Comparison of ENCODE assay signal across 8 mouse cellular contexts in the genomic region with DNA sequence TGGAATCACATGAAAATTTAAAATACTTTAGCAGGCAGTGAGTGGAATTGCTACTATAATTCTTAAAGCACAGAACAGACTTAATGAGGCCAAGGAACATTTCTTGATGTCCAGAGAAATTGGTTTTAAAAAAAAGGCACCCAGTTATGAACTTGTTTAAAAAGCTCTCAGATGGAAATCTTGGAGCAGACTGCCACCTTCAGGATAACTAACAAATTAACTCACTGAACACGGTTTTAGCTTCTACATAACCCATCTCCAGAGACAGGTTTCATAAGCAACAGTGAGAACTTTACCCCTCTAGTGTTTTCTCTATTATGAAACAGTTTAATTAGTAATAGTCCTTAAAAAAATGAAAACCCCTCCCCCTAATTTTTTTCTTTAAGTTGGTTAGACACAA. TPM values are rescaled to one million over a fixed set of nuclear protein-coding genes. Genes with fewer than 3 reads are reported as not detected.
A peak's percentile ranks its signal among the peaks of the same experiment; 100 is the strongest.
DNase-seq lines count a peak whose midpoint lies in the region; ATAC-seq and TF ChIP-seq lines count a peak whose summit lies in the region.

No protein-coding gene starts in this region.

- H3K9me3 ChIP-seq in CH12.LX (replicated peaks; ENCODE audit: low read length) = no peaks in the 10 kb centered on the region
- no peaks in the 10 kb centered on the region for H3K9me3 ChIP-seq in liver, embryonic 14.5 days (ENCODE audit: control insufficient read depth, low read length)

- H3K4me3 ChIP-seq in CH12.LX (replicated peaks in 1 of 3; ENCODE audit: low read depth in 2 of 3, low read length in 2 of 3, poor library complexity in 1 of 3) = no peak overlapping the region
- H3K4me3 ChIP-seq in cerebellum, adult 2 months (replicated peaks; ENCODE audit: insufficient read depth, low read depth, low read length) = no peak overlapping the region
- H3K4me3 ChIP-seq in liver, embryonic 14.5 days (ENCODE audit: insufficient read depth in 1 of 2, low read depth in 2 of 2, low read length in 2 of 2) = no peak overlapping the region

- peak; percentile 96 for TF ChIP-seq RAD21 in CH12.LX (IDR thresholded peaks at IDR 0.05; ENCODE audit: low read depth, low read length)

- peak; percentile 13 to 24 for DNase-seq in heart, adult 9 months (ENCODE audit: low spot score in 2 of 2)
- no peak for DNase-seq in heart, adult 11 months
- peak; percentile 76 for DNase-seq in CH12.LX (ENCODE audit: extremely low read depth)
- peak in 1 of 2 experiments; percentile 66 for DNase-seq in cerebellum, adult 2 months
- peak; percentile 45 to 67 for DNase-seq in heart, postnatal 10 days
- DNase-seq in liver, embryonic 14.5 days (ENCODE audit: low read depth in 3 of 3, low spot score in 3 of 3) = peak; percentile 17 to 46 (median 19)
- DNase-seq in retina, embryonic 14.5 days (ENCODE audit: low spot score) = peak; percentile 86
- DNase-seq in gastrocnemius, postnatal 4 days (ENCODE audit: low spot score in 2 of 2) = no peak

- peaks cover 7 to 16% of the 10 kb centered on the region in 2 experiments for H3K36me3 ChIP-seq in CH12.LX (replicated peaks in 1 of 2; ENCODE audit: control insufficient read depth in 1 of 2, insufficient read depth in 1 of 2, low read length in 1 of 2)
- H3K36me3 ChIP-seq in liver, embryonic 14.5 days (replicated peaks; ENCODE audit: control insufficient read depth, insufficient read depth, low read depth) = peaks cover 3% of the 10 kb centered on the region

- intact Hi-C loops in heart, postnatal 10 days (cut with DNase I) = loop anchor here (1.0 to 5.0 kb wide), 3 partner anchors 176 to 1450 kb away; a partner anchor contains a TSS

- no peaks in the 10 kb centered on the region for H3K4me1 ChIP-seq in CH12.LX (ENCODE audit: control insufficient read depth in 1 of 2, insufficient read depth in 2 of 2)
- no peaks in the 10 kb centered on the region for H3K4me1 ChIP-seq in cerebellum, adult 2 months (ENCODE audit: control insufficient read depth, insufficient read depth, low read length)
- H3K4me1 ChIP-seq in liver, embryonic 14.5 days (replicated peaks; ENCODE audit: control insufficient read depth in 2 of 2, insufficient read depth in 2 of 2, low read length in 1 of 2) = peaks cover 0 to 3% of the 10 kb centered on the region in 2 experiments; a peak in 1 of 4 replicates

- peak in 1 of 2 experiments; percentile 91; a peak in 3 of 4 replicates for TF ChIP-seq CTCF in CH12.LX (conservative IDR thresholded peaks at IDR 0.05 in 1 of 2, IDR thresholded peaks at IDR 0.05 in 1 of 2; ENCODE audit: low read depth in 2 of 2, low read length in 2 of 2)
- peak; percentile 47; the same call in 1 of the 2 replicates for TF ChIP-seq CTCF in cerebellum, adult 2 months (IDR thresholded peaks at IDR 0.05; ENCODE audit: borderline replicate concordance, insufficient read depth, low read depth, low read length)
- peak; percentile 40; the same call in 1 of the 2 replicates for TF ChIP-seq CTCF in liver, embryonic 14.5 days (IDR thresholded peaks at IDR 0.05; ENCODE audit: low read depth)

- dilution Hi-C loops in CH12.LX (cut with MboI; ENCODE audit: extremely low pct_ligation_motif_present, extremely low pct_unique_long_range_greater_than_20kb, low sequenced_read_pairs) = no loop called here

- H3K27me3 ChIP-seq in CH12.LX (replicated peaks) = no peaks in the 10 kb centered on the region
- no peaks in the 10 kb centered on the region for H3K27me3 ChIP-seq in cerebellum, adult 2 months (ENCODE audit: control insufficient read depth, insufficient read depth, low read length)
- no peaks in the 10 kb centered on the region for H3K27me3 ChIP-seq in liver, embryonic 14.5 days (ENCODE audit: control insufficient read depth, insufficient read depth, low read length)

- in situ Hi-C loops in CH12.LX (cut with MboI; ENCODE audit: low pct_ligation_motif_present, low pct_unique_long_range_greater_than_20kb, low sequenced_read_pairs) = loop anchor here (5.0 kb wide), 1 partner anchor 180 kb away; no protein-coding TSS in a partner anchor

- TF ChIP-seq EP300 in CH12.LX (IDR thresholded peaks at IDR 0.05; ENCODE audit: low read length) = no peak
- no peak for TF ChIP-seq EP300 in liver, embryonic 14.5 days (IDR thresholded peaks at IDR 0.05; ENCODE audit: low read depth)

- no peak for ATAC-seq in liver, embryonic 14.5 days (ENCODE audit: insufficient read depth)

- H3K9ac ChIP-seq in CH12.LX (ENCODE audit: insufficient read depth, low read depth) = no peak overlapping the region; the same call in 1 of the 2 replicates
- no peak overlapping the region for H3K9ac ChIP-seq in liver, embryonic 14.5 days (replicated peaks)

- H3K27ac ChIP-seq in CH12.LX (ENCODE audit: insufficient read depth, low read depth) = no peak overlapping the region
- no peak overlapping the region for H3K27ac ChIP-seq in cerebellum, adult 2 months (ENCODE audit: insufficient read depth, low read length)
- no peak overlapping the region for H3K27ac ChIP-seq in liver, embryonic 14.5 days

- WGBS in cerebellum, adult 2 months = 2% methylated on average over 1 of the region's 1 CpGs
- 0% methylated on average over 1 of the region's 1 CpGs for WGBS in liver, embryonic 14.5 days (ENCODE audit: insufficient replicate concordance)

- peaks cover 11% of the 10 kb centered on the region for H3K79me2 ChIP-seq in CH12.LX (replicated peaks; ENCODE audit: control insufficient read depth, extremely low read depth, insufficient read depth, poor library complexity, severe bottlenecking)

- no peak for TF ChIP-seq POLR2A in CH12.LX (IDR thresholded peaks at IDR 0.05; ENCODE audit: low read depth, low read length)
- no peak for TF ChIP-seq POLR2A in cerebellum, adult 2 months (IDR thresholded peaks at IDR 0.05; ENCODE audit: borderline replicate concordance, insufficient read depth, low read length)

- H3K4me2 ChIP-seq in CH12.LX (ENCODE audit: insufficient read depth, low read depth, poor library complexity, severe bottlenecking) = no peak overlapping the region; the same call in 1 of the 2 replicates
- H3K4me2 ChIP-seq in liver, embryonic 14.5 days (ENCODE audit: low read depth) = peak overlapping the region; percentile 80

TF ChIP-seq in CH12.LX, 34 proteins besides CTCF, POLR2A, EP300 and RAD21:
- TF ChIP-seq MYC (IDR thresholded peaks at IDR 0.05; ENCODE audit: low read depth, low read length) (no peak), PAX5 (IDR thresholded peaks at IDR 0.05; ENCODE audit: low read length) (no peak), USF1 (IDR thresholded peaks at IDR 0.05; ENCODE audit: low read depth, low read length) (no peak), RCOR1 (conservative IDR thresholded peaks at IDR 0.05; ENCODE audit: low read depth, low read length) (no peak), MAX (IDR thresholded peaks at IDR 0.05; ENCODE audit: low read length) (no peak), KAT2A (IDR thresholded peaks at IDR 0.05; ENCODE audit: insufficient replicate concordance, low read length) (no peak), NELFE (IDR thresholded peaks at IDR 0.05; ENCODE audit: low read depth, low read length) (no peak), MEF2A (IDR thresholded peaks at IDR 0.05; ENCODE audit: borderline replicate concordance, low read depth, low read length) (no peak), E2F4 (IDR thresholded peaks at IDR 0.05; ENCODE audit: insufficient replicate concordance, low read depth, low read length) (no peak), USF2 (conservative IDR thresholded peaks at IDR 0.05; ENCODE audit: low read depth, low read length) (no peak), ZNF384 (IDR thresholded peaks at IDR 0.05; ENCODE audit: low read depth, low read length) (peak; percentile 81), POLR2AphosphoS2 (IDR thresholded peaks at IDR 0.05; ENCODE audit: low read depth, low read length) (no peak), GABPA (IDR thresholded peaks at IDR 0.05; ENCODE audit: insufficient replicate concordance, low read depth, low read length) (no peak), MAFK (IDR thresholded peaks at IDR 0.05; ENCODE audit: insufficient replicate concordance, low read length) (no peak), ZC3H11A (IDR thresholded peaks at IDR 0.05; ENCODE audit: low read depth, low read length) (peak; percentile 84; the same call in 1 of the 2 replicates), TBP (conservative IDR thresholded peaks at IDR 0.05; ENCODE audit: low read depth, low read length) (no peak), CHD1 (IDR thresholded peaks at IDR 0.05; ENCODE audit: low read depth, low read length) (no peak), SMC3 (IDR thresholded peaks at IDR 0.05; ENCODE audit: low read depth, low read length) (peak; percentile 91), ZKSCAN1 (IDR thresholded peaks at IDR 0.05; ENCODE audit: borderline replicate concordance, low read depth, low read length) (no peak), ELF1 (IDR thresholded peaks at IDR 0.05; ENCODE audit: low read depth, low read length) (no peak), MAZ (IDR thresholded peaks at IDR 0.05; ENCODE audit: low read depth, low read length) (no peak), SIN3A (IDR thresholded peaks at IDR 0.05; ENCODE audit: low read length) (no peak), JUND (conservative IDR thresholded peaks at IDR 0.05; ENCODE audit: low read depth, low read length) (no peak), BHLHE40 (IDR thresholded peaks at IDR 0.05; ENCODE audit: low read depth, low read length) (no peak)

RNA-seq across cellular contexts. Expression of a gene that starts 1.1 kb away (rescaled TPM):
- total RNA-seq in CH12.LX (2012; rRNA removed) (13.9 and 24.0 TPM in 2 replicates), CH12.LX (2014; rRNA removed) (46.2 and 56.2 TPM in 2 replicates)
- polyA plus RNA-seq in CH12.LX (2012; ENCODE audit: insufficient read length, low read depth) = 53.1 and 54.1 TPM in 2 replicates
- 17.4 and 19.7 TPM in 2 replicates for polyA plus RNA-seq in cerebellum, adult 2 months (2012; rRNA removed)
- total RNA-seq in heart, postnatal 10 days (2021) = 10 to 100 TPM; 62.4 to 71.9 TPM
- 3.2 and 6.3 TPM in 2 replicates for polyA plus RNA-seq in liver, embryonic 14.5 days (2012; rRNA removed)
- 31.6 and 32.2 TPM in 2 replicates for polyA plus RNA-seq in liver, embryonic 14.5 days (2014; fragmentation: Nextera tagmentation; extraction: Ambion mirVana)
- 10 to 100 TPM; 23.0 to 25.4 TPM for total RNA-seq in gastrocnemius, postnatal 4 days (2021)

RNA-seq across cellular contexts. Expression of a gene that starts 45.9 kb away (rescaled TPM):
- total RNA-seq in CH12.LX (2012; rRNA removed) (0.38 and 0.55 TPM in 2 replicates), CH12.LX (2014; rRNA removed) (0.60 and 0.85 TPM in 2 replicates)
- polyA plus RNA-seq in CH12.LX (2012; ENCODE audit: insufficient read length, low read depth) = 0.87 and 1.1 TPM in 2 replicates
- 9.9 and 11.6 TPM in 2 replicates for polyA plus RNA-seq in cerebellum, adult 2 months (2012; rRNA removed)
- total RNA-seq in heart, postnatal 10 days (2021) = 1 to 10 TPM; 1.0 to 1.2 TPM
- polyA plus RNA-seq in liver, embryonic 14.5 days (2012; rRNA removed) = 0.01 and 0.06 TPM in 2 replicates
- polyA plus RNA-seq in liver, embryonic 14.5 days (2014; fragmentation: Nextera tagmentation; extraction: Ambion mirVana) = 0.14 and 0.23 TPM in 2 replicates
- under 1 TPM; 0.39 to 0.62 TPM for total RNA-seq in gastrocnemius, postnatal 4 days (2021)

Comparison
In these comparisons a context has a peak if more than half of its experiments do, and no peak if none do; other contexts are left out.
1. DNase-seq: peak in heart, adult 9 months (2 of 2), CH12.LX (single experiment), heart, postnatal 10 days (2 of 2), liver, embryonic 14.5 days (3 of 3) and retina, embryonic 14.5 days (single experiment); none in heart, adult 11 months (single experiment) and gastrocnemius, postnatal 4 days (0 of 2).